Mouse (Mus musculus) G1E (cell line): ENCODE results near the gene Olfr159.

Source experiments
- CTCF ChIP-seq: IDR thresholded peaks from 2 replicates; pipeline ENCODE4 v1.5.1; 2012; ENCODE audit warnings: low read depth, low read length, inconsistent platforms, mixed read lengths
- GATA2 ChIP-seq: IDR thresholded peaks from 2 replicates; pipeline ENCODE4 v1.6.1; 2012; ENCODE audit warnings: low read depth, low read length, inconsistent platforms, borderline replicate concordance
- POLR2AphosphoS5 ChIP-seq: IDR thresholded peaks from 2 replicates; pipeline ENCODE4 v1.6.1; 2012; ENCODE audit warnings: low read depth, low read length, inconsistent platforms; ENCODE audit not compliant: insufficient replicate concordance
- TAL1 ChIP-seq: conservative IDR thresholded peaks from 2 replicates; pipeline ENCODE4 v1.6.1; 2012; ENCODE audit warnings: low read depth, low read length, inconsistent platforms, mixed read lengths

- TF ChIP-seq CTCF (no peak), GATA2 (no peak), TAL1 (no peak), POLR2AphosphoS5 (no peak)
Measured at GRCm38 (mm10) chr4:43732171-43732570, 38.6 kb downstream of the Olfr159 start.
